Mouse (Mus musculus) adrenal gland, adult (tissue): ENCODE data around the gene Bphl.
"Not testable (repeated sequence)": the region's sequence is repeated elsewhere in the genome, so short reads cannot be mapped to it uniquely, and the experiment has no call there.

ENCODE experiments used
- DNase-seq, 2 experiments: peaks; one replicate each; pipeline ENCODE4 v3.0.0; 2022 to 2023; ENCODE audit warnings: low spot score in 1 of 2; ENCODE audit not compliant: inconsistent age in 2 of 2

Gene Bphl

DNA sequence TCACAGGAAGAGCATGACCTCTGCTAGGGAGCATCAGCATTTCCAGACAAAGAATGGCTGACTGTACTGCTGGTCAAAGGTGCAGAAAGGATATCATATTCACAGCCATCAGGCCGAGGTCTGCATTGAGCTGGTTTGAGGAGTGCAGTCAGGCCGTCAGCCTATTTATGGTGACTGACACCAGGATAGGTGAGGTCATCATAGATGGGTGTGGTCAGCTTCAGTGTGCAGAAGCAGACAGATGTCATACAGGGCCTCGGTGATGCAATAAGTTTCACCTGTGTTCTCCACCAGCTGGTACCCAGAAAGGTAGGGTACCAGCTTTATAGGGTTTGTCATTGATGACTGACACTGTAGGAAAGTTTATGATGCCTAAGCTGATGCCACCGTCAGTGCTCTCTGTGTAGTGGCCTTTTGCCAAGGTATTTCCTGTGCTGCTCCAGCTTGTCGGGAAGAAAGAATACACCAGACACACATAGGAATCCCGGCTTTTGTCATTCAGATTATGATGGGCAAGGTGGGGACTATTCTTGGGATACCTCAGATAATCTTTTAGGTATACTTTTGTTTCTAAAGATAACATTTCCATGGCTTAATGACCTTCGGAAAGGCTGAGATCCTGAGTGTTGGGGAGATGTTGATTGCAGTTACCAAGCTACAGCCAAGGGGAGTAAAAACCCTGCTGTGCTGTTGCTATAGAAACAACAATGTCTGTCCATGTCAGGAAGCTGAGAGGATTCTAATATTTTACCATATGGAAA lies 49.8 kb downstream of the Bphl start:
- DNase-seq = no peak

DNA sequence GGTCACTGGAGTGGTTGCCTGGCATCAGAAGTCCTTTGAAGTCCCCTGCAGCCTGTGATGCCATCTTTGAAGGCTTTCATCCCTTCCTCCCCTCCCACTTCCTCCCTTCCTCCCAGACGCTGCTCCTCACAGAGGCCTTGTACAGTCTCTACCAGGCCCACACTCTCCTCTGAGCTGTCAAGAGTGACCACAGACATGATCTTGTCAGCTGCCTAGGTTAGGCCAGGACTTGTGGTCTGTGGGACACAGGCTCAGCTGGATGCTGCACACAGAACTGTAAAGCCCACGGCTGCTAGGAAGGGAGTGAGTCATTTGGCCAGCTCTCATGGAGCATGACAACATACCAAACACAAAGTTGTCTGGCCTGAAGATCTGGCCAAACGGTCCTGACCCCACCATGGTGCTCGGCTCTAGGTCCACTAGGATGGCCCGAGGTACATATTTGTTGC lies 50.8 kb downstream of the Bphl start:
- DNase-seq = not testable (repeated sequence)

DNA sequence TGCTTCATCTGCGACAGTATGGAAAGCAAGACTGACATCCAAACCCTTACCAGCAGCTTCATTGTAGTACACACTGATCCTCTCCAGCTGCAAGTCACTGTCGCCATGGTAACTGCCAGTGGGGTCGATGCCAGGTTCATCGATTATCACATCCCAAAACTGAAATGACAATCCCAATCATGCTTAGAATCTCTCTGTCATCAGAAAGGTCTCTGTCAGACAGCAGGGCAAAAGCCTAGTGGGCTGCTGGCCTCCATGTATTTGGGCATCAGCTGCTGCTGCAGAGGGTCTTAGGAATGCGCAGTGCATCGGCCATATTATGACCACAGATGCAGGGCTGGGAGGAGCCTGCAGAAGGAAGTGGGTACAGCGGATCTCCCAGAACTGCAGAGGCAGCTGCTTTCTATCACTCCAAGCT lies 51.5 kb downstream of the Bphl start:
- DNase-seq = no peak

DNA sequence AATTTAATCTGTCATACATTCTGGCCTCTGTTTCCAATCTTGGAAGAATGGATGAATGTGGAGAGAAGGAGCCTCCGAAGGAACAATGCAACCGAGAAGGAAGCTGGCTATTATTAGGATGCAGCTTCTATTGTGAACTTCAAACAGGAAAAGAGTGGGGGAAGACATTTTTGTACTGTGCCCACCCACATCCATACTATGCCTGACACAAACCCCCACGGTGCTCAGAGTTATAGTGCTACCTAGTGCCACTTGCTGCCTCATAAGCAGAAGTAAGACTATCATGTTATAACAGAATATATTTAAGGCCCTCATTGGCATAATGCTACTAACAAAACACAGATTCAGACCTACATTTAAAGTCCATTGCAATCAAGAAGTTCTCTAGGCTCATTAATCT lies 52.0 kb downstream of the Bphl start:
- DNase-seq = no peak

DNA sequence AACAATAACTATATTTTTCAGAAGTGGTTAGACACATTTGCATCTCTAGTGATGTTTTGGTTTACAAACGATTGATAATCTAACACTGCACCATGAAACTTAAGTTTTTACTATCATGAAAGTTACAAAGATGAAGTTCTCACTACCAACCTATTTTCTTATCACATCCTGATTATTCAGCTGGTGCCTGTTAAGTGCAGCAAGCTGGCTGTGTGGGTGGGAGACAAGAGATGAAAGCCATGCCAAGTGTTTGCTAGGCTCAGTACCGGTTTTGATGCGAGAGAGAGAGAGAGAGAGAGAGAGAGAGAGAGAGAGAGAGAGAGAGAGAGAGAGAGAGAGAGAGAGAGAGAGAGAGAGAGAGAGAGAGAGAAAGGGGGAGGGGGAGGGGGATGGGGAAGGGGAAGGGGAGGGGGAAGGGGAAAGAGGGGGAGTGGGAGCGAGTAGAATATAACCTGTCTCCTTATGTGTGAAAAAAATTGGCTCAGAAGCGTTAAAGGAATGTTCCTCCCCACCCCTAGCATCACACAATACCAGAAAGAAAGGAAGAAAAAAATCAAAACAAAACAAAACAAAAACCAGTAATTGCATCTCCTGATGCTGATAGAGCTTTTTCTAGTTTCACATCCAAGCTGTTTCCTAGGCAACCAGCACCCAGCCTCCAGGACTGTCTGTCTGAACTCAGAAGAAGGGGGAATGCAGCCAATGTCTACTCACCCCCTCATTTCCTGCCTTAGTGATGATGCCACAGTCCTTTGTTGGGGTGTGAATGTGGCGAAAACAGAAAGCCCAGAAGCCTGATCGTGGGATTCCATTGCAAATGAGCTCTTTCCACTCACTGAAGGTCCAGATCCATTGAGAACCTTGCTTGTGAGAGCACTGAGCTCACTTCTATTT lies 58.4 kb downstream of the Bphl start:
- no peak for DNase-seq

DNA sequence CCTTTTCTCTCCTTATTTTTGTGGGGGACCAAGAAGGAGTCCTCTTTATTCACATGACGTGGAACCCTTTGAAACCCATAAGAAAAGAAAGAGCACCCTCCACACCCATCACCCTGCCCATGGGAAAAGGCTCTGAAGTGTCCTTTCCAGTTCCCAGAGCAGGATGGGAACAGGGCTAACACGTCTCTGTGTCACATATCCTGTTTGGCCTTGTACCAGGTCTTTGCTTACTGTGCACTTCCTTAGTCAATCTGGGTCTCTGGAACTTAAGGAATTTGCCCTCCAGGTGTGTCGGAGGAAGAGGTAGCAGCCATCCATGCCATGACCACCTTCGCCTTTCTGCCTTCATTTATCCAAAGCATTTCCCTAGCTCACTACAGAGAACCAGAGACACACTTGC lies 59.1 kb downstream of the Bphl start:
- DNase-seq = no peak

DNA sequence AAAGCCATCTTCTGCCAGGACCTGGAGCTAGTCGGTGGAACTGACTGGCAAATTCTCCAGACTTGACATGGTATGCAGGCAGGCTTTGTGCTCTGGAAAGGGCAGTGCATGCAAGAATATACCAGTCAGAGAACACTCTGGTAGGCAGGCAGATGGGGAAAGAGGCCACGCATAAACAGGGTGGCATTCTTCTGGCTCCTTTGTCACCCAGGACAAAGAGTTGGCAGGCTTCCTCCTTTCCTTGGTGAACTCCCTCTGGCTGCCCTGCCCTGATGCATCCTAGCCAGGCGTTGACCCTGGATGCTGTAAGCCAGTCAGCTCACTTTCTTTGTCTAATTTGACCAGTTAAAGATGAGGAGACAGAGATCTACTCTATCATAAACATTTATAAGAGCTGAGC lies 59.7 kb downstream of the Bphl start:
- DNase-seq = no peak

DNA sequence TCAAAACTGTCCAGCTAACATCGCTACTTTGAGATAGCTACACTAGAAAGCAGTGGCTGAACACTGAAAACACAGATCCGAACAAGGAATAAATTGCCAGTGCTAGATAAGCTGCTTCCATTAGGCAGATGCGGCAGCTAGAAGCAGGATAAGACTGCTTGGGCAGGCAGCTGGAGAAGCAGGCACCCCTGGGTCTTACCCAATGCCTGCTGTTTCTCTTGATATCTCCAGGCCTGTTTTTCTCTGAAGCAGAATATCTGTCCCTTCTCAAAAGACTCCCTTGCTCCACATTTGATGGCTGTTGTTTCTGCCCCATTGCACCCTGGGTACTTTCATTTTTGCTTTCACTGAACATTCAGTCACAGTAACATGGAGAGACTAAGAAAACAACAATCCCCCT lies 63.3 kb downstream of the Bphl start:
- no peak for DNase-seq

DNA sequence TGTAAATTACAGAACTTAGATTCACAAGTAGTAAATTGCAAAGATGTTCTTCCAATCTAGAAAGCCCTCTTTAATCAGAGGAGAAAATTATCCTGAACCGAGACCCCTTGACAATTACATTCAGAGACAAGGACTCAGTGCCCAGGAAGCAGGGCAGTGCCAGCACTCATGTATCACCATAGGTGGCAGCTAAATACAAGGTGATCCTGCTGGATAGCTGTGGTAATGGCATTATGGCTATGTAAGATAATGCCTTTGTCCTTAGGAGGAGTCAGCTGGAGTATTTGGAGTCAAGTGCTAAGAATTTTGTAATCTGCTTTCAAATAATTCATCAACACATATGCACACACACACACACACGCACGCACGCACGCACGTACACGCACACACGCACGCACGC lies 63.9 kb downstream of the Bphl start:
- no peak for DNase-seq

DNA sequence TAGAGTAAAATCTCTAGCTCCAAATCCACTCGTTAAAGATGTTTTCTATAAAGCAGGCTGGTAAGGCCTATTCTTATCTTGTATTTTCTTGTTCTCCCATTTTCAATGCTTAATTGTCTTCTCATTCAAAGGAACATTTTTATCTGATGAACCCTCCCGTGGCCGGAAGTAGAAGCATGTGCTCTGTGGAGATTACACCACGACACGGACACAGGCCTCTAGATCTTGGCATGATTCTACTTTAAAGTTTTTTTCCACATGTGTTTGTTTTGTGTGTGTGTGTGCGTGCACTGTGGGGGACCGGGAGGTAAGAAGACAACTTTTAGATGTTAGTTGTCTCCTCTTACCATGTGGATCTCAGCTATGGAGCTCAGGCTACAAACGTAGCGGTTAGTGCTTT lies 64.5 kb downstream of the Bphl start:
- no peak for DNase-seq

DNA sequence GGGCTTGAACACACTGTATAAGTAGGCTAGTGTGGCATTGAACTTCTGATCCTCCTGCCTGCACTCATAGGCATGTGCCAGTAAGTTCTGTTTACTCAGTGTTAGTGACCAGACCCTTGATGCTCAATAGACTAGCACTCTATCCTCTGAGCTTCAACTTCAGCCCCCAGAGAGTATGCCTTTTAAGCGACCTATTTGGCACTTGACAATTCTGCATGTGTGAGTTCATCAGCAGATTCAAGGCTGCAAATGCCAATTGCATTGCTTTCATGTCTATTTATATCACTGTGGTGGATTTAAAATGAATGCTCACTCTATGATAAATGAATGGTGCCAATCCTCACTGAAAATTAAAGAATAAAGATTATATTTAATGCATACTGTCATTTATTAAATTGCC lies 68.0 kb downstream of the Bphl start:
- DNase-seq = peak in 1 of 2 experiments; percentile 37

DNA sequence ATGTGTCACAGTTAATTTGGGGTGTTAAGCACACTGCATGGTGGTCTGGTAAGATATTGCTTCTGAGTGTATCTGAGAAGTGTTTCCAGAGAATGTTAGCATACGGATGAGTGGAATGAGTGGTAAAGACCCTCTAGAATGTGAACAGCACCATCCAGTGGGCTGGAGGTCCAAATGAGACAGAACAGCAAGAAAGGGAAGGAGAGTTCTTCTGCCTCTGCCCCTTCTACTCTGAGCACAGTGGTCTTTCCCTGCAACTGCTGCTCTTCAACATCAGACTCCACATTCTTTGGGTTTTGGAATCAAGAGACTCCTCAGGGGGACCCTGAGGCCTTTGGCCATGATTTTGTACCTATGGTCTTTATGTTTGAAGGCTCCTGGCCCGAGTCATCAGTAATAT lies 68.9 kb downstream of the Bphl start:
- no peak for DNase-seq

DNA sequence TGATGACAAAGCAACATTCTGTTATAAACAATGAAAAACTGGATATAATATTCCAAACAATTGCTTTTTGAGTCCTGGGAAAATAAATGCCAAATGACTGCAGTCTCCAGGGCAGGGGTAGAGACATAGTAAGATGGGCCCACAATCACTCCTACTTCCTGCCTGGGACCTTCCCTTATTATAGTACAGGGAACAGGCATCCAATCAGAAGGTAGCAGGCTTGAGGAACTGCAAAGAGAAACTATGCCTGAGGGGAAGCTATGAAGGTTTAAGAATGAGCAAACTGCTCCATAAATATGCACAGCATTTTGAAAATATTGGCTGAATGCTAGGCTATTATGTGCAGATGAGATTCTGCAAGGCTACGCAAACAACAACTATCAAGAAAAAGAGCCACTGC lies 69.6 kb downstream of the Bphl start:
- no peak for DNase-seq

DNA sequence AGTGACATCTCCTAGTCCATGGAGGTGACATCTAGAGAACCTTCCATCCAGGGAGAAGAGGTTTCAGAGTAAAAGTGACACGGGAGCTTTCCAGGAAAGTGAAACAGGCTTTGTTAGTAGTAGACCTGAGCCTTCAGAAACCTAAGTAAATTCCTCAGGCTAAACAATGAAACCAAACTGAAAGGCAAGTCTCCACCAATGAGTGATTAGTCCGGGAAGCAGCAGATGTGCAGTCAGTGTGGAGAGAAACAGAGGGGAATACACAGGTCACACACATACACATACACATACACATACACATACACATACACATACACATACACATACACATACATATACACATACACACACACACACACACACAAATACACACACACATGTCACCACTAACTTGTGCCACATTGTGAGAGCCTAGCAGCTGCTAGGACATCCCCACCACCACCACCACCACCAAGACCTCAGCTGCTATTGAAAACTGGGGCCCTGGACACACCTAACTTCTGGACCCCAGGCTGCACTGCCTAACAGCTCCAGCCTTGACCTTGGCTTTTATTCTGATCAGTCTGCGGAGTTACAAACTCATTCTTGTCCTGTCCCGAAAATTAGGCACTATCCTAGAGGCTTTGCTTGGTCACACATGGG lies 71.8 kb downstream of the Bphl start:
- no peak for DNase-seq

DNA sequence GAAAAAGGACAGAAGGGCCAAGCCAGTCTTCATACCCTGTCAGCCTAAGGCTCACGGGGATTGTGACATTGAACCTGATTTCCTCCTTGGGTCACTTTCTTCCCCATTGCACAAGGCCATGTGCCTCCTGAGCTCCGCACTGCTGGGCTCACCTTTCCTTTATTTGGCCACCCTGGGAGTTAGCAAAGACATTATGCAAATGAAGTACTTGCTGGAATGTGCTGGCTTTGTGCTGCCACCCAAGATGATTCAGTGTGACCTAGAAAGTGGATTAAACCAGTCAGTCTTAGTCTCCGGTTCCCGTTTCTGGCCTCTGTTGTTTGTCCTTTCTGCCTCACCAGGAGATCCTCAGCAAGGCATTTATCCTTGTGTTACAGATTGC lies 72.3 kb downstream of the Bphl start:
- peak; percentile 11 to 68 for DNase-seq

DNA sequence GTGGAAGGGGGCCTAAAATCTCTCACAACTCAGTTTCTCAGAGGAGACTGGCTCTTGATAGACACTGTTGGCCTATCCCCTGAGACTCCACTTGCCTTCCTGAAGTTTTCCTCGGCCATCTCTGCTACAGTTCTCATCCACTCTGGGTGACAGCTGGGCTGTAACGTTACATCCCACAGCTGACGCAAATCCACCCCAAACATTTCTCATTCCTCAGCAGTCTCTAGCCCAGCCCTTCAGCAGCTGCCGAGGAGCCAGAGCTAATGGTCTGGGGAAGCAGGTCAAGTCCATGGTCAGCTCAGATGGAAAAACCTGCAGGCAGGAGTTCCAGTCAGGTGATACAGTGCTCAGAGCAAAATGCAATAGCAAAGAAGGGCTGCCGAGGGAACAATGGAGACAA lies 73.6 kb downstream of the Bphl start:
- no peak for DNase-seq

DNA sequence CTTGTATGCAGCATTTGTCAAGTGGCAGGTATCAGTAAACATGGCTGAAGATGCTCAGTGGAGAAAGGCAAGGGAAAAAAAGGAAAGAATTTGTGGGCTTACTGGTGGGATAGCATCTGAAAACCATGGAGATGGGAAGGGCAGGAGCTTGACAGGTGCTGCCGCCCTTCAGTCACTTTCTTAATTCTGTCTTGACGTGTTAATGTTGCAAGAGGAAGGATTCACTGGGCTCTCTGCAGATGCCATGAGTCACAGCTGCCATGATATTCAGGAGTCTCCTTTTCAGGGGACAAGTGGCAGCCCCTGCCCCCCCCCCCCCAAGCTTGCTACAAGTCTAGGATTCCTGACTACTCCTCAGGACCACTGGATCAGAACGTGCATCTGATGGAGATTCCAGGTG lies 74.5 kb downstream of the Bphl start:
- no peak for DNase-seq

DNA sequence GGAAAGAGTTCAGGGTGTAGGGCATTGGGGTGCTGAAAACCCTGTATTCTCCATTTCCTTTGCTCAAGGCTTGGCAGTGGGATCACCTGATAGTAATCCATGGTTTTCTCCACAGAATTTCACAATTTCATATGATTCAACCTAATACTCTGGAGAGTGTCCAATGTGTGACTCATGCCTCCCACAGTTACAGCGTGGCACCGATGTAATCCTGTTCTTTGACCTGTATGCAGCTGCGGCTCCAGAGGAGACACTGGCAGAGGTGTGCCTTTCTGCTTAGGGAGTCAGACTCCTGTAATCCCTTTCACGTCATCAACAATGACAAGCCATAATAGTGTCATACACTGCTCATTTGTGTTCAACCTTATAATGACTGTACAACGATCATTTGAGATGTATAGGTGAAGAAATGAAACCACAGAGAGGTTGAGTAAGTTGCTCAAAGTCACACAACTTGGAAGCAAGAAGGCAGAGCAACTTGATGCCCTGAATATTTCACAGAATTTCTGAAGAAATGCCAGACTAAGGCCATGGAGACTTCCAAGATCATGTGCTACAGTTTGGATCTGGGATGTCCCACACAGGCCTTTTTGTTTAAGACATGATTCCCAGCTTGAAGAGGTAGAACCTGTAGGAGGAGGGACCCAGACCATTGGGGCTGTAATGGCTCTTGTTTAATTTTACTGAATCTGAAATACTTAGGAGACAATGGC lies 75.1 kb downstream of the Bphl start:
- peak; percentile 79 to 94 for DNase-seq

DNA sequence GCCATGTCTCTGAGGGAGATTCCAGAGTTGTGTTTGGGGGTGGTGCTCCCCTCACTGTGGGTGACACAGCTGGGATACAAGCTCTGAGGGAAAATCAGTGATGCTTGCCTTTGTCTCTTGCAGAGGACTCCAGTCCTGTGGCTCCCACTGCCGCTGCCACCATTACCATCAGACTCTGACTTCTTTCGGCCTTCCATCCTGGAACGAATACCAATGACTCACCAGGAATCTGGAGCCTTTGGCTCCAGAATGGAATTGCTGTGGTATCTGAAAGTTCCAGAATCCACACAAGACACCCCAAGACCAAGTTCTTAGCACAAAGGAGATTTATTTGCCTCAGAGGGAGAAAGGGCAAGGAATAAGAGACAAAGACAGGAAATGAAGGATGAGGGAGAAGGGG lies 75.7 kb downstream of the Bphl start:
- peak in 1 of 2 experiments; percentile 8 for DNase-seq

DNA sequence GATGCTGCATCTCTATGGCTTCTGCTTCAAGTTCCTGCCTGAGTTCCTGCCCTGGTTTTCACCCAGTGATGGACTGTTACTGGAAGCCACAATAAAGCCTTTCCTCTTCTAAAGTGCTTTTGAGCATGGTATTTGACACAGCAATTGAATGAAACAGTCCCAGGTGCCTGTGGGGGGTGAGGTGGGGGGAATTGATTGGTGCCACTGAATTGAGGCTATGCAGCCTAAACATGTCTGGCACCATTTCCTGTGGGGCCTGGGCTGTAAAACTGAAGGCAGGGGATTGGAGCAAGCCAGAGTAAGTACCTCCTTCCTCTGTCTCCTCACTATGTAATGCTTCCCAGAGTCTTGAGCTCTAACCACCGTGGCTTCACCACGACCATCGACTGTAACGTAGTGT lies 77.3 kb downstream of the Bphl start:
- DNase-seq = no peak

DNA sequence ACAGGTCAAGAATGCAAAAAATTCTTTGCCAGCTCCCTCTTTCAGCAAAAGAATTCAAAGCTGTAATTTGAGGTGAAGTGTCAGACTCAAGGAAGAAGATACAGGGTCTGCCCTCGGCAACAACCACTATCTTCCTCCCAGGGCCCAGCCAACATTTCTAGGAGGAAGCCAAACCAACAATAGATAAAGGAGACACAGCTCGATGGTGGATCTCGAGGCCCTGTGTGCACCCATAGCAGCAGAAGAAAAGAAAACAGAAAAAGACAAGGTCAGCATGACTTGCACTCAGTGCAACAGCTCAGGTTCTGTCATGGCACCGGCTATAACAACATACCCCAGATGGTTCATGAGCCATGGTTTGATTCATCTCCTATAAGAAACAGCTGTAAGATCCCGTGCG lies 79.1 kb downstream of the Bphl start:
- DNase-seq = no peak
